Mouse (Mus musculus): ENCODE measurements around the gene Cmss1.

The Cmss1 gene

DNA sequence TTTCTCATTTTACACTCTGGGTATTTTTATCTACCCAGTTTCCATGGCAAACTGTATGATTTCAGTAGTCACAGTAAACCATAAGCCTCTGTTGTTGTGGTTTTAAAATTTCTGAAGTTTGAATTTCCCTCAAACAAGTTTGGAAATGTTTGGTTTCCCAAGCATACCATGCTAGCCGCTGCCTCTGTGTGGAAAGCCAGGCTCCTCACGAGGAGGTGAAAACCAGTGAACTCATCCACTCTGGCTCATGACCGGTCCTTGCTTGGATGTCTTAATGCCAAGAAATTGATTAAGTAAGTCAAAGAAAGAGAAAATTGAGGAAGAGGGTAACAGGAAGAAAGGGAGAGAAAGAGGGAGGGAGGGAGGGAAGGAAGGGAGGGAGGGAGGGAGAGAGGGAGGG is 48.4 kb downstream of the Cmss1 start:
- DNase-seq (ENCODE audit: low spot score in 2 of 2) = no peak

DNA sequence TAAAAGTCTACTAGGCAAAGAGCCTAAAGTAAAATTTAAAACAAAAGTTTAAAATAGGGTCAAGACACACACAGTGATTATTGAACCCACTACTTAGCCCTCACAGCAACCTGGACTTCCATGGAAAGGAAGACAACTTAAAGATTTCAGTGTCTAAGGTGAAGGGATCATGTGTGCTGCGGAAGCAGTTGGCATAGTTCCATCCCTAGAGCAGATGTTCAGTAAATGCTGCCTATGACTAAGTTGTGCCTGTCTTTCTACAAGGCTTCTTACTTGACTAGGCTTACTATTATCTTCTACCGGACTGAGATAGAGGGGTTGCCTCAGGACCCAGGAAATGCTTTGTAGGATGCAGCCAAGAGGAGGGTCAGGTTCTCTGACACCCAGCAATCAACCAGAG is 50.4 kb downstream of the Cmss1 start:
- DNase-seq (ENCODE audit: low spot score in 2 of 2) = no peak

- no peak for DNase-seq (ENCODE audit: low spot score in 2 of 2)
These were observed 51.0 kb downstream of the Cmss1 start for GRCm38 (mm10) chr16:57555667-57556066.

GRCm38 (mm10) chr16:57554886-57555400 is 51.7 kb downstream of the Cmss1 start:
- DNase-seq (ENCODE audit: low spot score in 2 of 2) = no peak

DNA sequence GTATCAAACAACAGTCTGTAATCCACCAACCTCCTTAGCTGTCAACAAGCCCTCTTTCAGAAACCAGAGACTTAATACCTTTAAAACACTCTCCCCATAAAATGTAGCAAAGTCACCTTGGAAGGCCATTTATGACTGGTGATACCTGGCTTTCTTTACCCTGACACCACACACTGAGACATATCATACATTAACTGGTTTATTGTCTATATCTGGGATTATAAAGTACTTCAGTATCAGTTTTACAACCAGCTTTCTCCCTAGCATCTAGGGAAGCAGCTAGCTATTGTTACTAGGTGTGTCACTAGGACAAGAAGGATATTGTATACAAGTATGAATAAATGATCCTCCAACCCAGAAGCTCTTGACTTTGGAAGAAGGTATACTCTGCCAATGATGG is 53.4 kb downstream of the Cmss1 start:
- DNase-seq (ENCODE audit: low spot score in 2 of 2) = no peak

- DNase-seq (ENCODE audit: low spot score in 2 of 2) = no peak
These were observed 54.0 kb downstream of the Cmss1 start for GRCm38 (mm10) chr16:57552709-57553108.

GRCm38 (mm10) chr16:57551617-57552016 is 55.0 kb downstream of the Cmss1 start:
- no peak for DNase-seq (ENCODE audit: low spot score in 2 of 2)

GRCm38 (mm10) chr16:57550817-57551216 is 55.8 kb downstream of the Cmss1 start:
- DNase-seq (ENCODE audit: low spot score in 2 of 2) = no peak

DNA sequence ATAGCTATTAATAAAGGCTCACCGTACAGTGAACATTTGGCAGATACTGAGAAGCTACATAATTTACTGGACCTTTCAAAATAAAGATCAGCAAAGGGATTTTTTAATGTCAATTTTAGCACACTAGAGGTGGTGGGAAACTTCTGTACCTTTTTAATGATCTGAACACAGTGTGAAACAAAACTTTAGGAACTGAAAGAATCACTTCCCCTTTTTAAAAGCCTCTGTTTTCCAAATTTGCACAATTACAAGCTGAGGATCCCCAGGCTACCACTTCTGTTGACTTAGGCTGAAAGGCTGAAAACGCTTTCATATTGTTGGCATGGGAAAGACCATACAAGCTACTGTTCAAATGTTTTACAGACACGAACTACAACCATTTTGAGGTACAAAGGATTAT is 56.6 kb downstream of the Cmss1 start:
- no peak for DNase-seq (ENCODE audit: low spot score in 2 of 2)

DNA sequence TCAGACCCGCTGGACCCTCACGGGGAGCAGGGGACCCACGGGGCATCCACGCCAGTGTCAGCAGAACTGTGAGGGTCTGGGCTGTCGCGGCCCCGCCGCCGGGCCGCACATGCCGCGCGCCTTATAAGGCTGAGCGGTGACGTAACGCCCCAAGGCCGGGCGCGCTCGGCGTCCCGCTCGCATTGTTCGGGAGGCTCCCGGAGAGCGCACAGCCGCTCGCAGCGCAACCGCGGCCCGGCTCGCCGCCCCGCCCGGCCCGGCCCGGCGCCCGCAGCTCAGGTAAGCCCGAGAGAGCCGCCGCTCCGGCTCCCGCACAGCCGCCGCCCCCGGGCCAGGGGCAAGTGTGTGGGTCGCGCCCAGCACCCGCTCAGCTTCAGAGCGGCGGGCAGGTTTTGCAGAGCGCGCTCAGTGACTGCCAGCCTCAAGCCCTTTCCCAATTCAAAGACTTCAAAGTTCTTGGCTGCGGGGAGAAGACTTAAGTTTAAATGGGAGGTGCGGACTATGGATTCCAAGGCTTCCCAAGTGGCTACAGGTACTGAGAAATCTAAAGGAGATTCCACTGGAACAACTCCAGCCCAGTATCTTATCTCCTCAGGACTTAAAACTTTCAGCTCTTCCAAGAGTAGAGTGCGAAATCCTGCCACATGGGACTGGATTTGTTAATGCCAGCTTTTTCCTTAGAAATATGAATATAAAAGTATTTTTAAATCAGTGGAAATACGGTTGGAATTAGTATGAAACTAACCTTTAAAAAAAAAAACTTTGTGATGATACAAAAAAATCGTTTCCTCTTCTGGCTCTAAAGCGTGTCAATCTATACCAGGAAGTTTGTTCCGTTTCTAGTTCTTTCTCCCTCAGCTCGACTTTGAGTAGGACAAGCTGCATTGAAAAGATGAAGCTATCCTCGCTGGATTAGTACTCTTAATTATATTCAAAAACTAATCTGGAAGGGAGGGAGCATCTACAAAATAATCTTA is 57.3 kb downstream of the Cmss1 start:
- DNase-seq (ENCODE audit: low spot score in 2 of 2) = peak; percentile 12 to 21

GRCm38 (mm10) chr16:57548608-57549007 is 58.1 kb downstream of the Cmss1 start:
- DNase-seq (ENCODE audit: low spot score in 2 of 2) = no peak

- no peak for DNase-seq (ENCODE audit: low spot score in 2 of 2)
These were observed 60.3 kb downstream of the Cmss1 start for GRCm38 (mm10) chr16:57546355-57546754.

DNA sequence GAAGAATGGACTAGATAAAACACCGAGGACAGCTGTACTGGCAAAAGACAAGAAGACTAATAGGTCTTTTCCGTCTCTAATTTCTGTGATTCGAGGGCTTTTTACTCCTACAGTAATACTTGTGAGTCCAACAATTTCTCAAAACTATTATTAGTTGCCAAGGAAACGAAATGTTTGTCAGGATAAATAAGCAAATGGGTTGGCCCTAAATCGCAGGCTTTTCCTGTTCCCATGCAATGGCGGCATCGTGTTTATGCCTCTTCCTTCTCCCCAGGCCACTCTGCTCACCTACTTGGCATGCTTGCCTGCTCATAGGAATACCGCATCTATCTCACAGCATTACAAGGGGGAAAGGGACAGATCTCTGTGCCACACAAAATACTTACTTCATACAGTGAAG is 62.2 kb downstream of the Cmss1 start:
- no peak for DNase-seq (ENCODE audit: low spot score in 2 of 2)

GRCm38 (mm10) chr16:57543243-57543642 is 63.4 kb downstream of the Cmss1 start:
- no peak for DNase-seq (ENCODE audit: low spot score in 2 of 2)

DNA sequence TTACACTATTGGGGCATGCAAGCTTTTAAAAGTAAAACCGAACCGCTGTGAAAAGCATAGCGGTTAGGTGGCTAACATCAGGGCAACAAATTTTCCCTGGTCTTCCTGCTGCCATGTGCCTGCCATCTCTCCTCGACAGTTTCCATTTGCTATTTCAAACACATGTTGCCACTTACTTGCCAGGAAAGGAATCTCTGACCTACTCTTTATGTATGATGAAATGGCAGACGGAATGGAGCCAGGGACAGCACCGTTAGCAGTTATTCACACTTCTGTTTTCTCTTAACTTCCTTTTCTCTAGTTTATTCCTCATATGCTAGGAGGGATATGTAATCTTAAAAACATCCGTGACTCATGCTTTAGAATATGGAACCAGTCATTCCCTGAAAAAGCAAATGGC is 70.2 kb downstream of the Cmss1 start:
- DNase-seq (ENCODE audit: low spot score in 2 of 2) = no peak

GRCm38 (mm10) chr16:57534811-57535210 is 71.9 kb downstream of the Cmss1 start:
- DNase-seq (ENCODE audit: low spot score in 2 of 2) = no peak

GRCm38 (mm10) chr16:57534365-57534764 is 72.3 kb downstream of the Cmss1 start:
- no peak for DNase-seq (ENCODE audit: low spot score in 2 of 2)

GRCm38 (mm10) chr16:57532081-57532493 is 74.6 kb downstream of the Cmss1 start:
- DNase-seq (ENCODE audit: low spot score in 2 of 2) = no peak

GRCm38 (mm10) chr16:57530547-57530946 is 76.1 kb downstream of the Cmss1 start:
- no peak for DNase-seq (ENCODE audit: low spot score in 2 of 2)

DNA sequence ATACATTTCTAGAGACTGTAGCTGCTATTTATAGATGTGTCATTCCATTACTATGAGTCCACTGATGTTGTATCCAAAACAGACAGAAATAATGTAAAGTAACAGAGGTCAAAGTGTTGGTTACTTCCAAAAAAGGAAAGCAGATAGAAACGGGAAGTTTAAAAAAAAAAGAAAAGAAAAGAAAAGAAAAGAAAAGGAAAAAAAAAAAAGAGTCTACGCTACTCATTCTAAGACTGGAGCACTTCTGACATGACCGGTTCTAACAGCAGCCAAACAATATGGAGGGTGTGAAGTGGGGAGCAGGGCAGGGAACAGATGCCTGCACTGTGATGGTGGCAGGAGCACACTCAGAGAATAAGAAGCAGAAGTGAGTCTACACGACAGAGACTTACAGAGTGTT is 78.2 kb downstream of the Cmss1 start:
- DNase-seq (ENCODE audit: low spot score in 2 of 2) = no peak

- no peak for DNase-seq (ENCODE audit: low spot score in 2 of 2)
These were observed 79.8 kb downstream of the Cmss1 start for GRCm38 (mm10) chr16:57526893-57527292.

GRCm38 (mm10) chr16:57525476-57525875 is 81.2 kb downstream of the Cmss1 start:
- DNase-seq (ENCODE audit: low spot score in 2 of 2) = no peak

DNA sequence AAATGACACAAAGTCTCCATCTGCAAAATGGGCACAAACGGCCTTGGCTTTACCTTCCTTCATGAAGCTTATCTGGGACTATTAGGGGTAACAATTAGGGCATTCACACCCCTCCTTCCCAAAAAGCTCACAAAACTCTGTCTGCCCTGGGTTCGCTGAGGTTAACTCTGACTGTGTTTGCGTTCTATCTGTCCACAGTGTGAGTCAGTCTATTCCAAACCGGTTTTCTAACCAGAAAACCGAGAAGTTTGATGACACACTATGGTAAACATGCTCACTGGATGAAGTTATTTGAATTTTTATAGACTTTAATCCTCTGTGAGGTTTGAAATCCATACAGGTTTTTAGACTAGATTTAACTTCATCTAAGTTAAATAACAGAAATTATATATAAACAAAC is 81.6 kb downstream of the Cmss1 start:
- no peak for DNase-seq (ENCODE audit: low spot score in 2 of 2)

Data from right cerebral cortex, postnatal 36 days (tissue).